32 mouse cellular contexts compared by ENCODE assay signal in the genomic region with DNA sequence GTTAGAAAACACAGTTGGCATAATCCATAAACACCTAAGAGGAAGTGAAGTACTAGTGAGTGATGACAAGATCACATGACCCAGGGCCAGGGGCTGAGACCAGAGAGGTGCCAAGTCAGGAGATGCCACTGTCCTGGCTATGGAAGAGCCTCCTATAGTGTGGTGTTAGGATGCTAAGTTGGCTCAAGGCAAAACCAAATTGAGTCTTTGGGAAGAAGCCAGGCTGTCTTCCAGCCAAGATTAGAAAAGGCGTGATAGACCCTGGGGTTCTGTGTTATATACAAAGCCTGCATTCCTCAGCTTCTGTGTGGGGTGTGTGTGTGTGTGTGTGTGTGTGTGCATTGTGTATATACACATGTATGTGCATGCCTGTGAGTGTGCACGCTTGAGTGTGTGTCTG. TPM values are rescaled to one million over a fixed set of nuclear protein-coding genes. Genes with fewer than 3 reads are reported as not detected.
DNase-seq lines count a peak whose midpoint lies in the region; ATAC-seq lines count a peak whose summit lies in the region.
"Had no signal": no experiment of that assay in that cellular context is flagged by ENCODE, and none has a peak within 500 bp of the region (broad histone marks: within the 10 kb centered on the region; RNA-seq: fewer than 3 reads in every experiment).

No protein-coding gene starts in this region.

- H3K9me3 ChIP-seq in forebrain, embryonic 14.5 days (replicated peaks; ENCODE audit: control insufficient read depth, low read length) = no peaks in the 10 kb centered on the region
- H3K9me3 ChIP-seq in forebrain, embryonic 12.5 days = no peaks in the 10 kb centered on the region
- H3K9me3 ChIP-seq in megakaryocyte, embryonic 14.5 days = peaks cover 31% of the 10 kb centered on the region
- H3K9me3 ChIP-seq in hindbrain, embryonic 12.5 days (replicated peaks) = no peaks in the 10 kb centered on the region
- H3K9me3 ChIP-seq: embryonic facial prominence, embryonic 10.5 days; embryonic facial prominence, embryonic 13.5 days; forebrain, embryonic 13.5 days; heart, embryonic 10.5 days; heart, embryonic 13.5 days; hindbrain, embryonic 15.5 days had no signal

- DNase-seq in forebrain, embryonic 14.5 days (ENCODE audit: low spot score) = peak; percentile 40
- peak; percentile 67 for DNase-seq in NIH3T3 (ENCODE audit: low read depth)
- DNase-seq in adipocyte (ENCODE audit: low spot score) = peak; percentile 33
- DNase-seq: adrenal gland, postnatal 10 days; adrenal gland, postnatal 36 days; cerebellum, adult 11-12 months; cerebellum, adult 8-10 months; cerebellum, postnatal 25 days; embryo, embryonic 11 days; gastrocnemius, postnatal 10 days; gastrocnemius, postnatal 36 days; heart, adult 2 months; heart, postnatal 14 days; heart, postnatal 4 days had no signal

- H3K4me2 ChIP-seq in forebrain, embryonic 14.5 days (ENCODE audit: low read length) = no peak overlapping the region
- H3K4me2 ChIP-seq in forebrain, embryonic 12.5 days = no peak overlapping the region
- H3K4me2 ChIP-seq in hindbrain, embryonic 12.5 days (replicated peaks) = no peak overlapping the region
- H3K4me2 ChIP-seq: embryonic facial prominence, embryonic 13.5 days; forebrain, embryonic 13.5 days; heart, embryonic 13.5 days; hindbrain, embryonic 15.5 days had no signal

- no peak for ATAC-seq in forebrain, embryonic 14.5 days
- ATAC-seq in forebrain, embryonic 12.5 days (ENCODE audit: low FRiP score) = no peak
- ATAC-seq in megakaryocyte, adult 5-6 weeks (ENCODE audit: poor library complexity, severe bottlenecking) = no peak
- ATAC-seq in hindbrain, embryonic 12.5 days (ENCODE audit: low FRiP score) = no peak
- ATAC-seq: activated CD4-positive, CD25-positive, alpha-beta regulatory T cell, adult 4 months; CD4-positive, CD25-positive, alpha-beta regulatory T cell, adult 4 months; forebrain, embryonic 13.5 days; intestine, postnatal 0 days had no signal

- H3K27me3 ChIP-seq in forebrain, embryonic 14.5 days (replicated peaks; ENCODE audit: control insufficient read depth, insufficient read depth, low read length) = no peaks in the 10 kb centered on the region
- H3K27me3 ChIP-seq in forebrain, embryonic 12.5 days = no peaks in the 10 kb centered on the region
- H3K27me3 ChIP-seq in megakaryocyte, embryonic 14.5 days (replicated peaks) = peaks cover 27% of the 10 kb centered on the region
- no peaks in the 10 kb centered on the region for H3K27me3 ChIP-seq in hindbrain, embryonic 12.5 days
- H3K27me3 ChIP-seq: embryonic facial prominence, embryonic 13.5 days; forebrain, embryonic 13.5 days; heart, embryonic 13.5 days; hindbrain, embryonic 15.5 days had no signal

- no peak overlapping the region for H3K4me3 ChIP-seq in forebrain, embryonic 14.5 days (ENCODE audit: low read depth, low read length)
- no peak overlapping the region for H3K4me3 ChIP-seq in forebrain, embryonic 12.5 days (replicated peaks)
- H3K4me3 ChIP-seq in megakaryocyte, embryonic 14.5 days (replicated peaks) = peak overlapping the region; percentile 30
- H3K4me3 ChIP-seq in hindbrain, embryonic 12.5 days = no peak overlapping the region
- H3K4me3 ChIP-seq: embryonic facial prominence, embryonic 10.5 days; embryonic facial prominence, embryonic 13.5 days; erythroblast, embryonic 14.5 days; forebrain, embryonic 13.5 days; heart, adult 2 months; heart, embryonic 10.5 days; heart, embryonic 13.5 days; hindbrain, embryonic 15.5 days had no signal

- WGBS in forebrain, embryonic 14.5 days = 72% methylated on average over 2 of the region's 2 CpGs
- 94% methylated on average over 2 of the region's 2 CpGs for WGBS in forebrain, embryonic 12.5 days
- WGBS in hindbrain, embryonic 12.5 days = 92% methylated on average over 2 of the region's 2 CpGs

- H3K27ac ChIP-seq in forebrain, embryonic 14.5 days (ENCODE audit: low read depth, low read length) = no peak overlapping the region
- no peak overlapping the region for H3K27ac ChIP-seq in forebrain, embryonic 12.5 days
- H3K27ac ChIP-seq in hindbrain, embryonic 12.5 days = no peak overlapping the region
- H3K27ac ChIP-seq: embryonic facial prominence, embryonic 10.5 days; embryonic facial prominence, embryonic 13.5 days; forebrain, embryonic 13.5 days; heart, adult 2 months; heart, embryonic 10.5 days; heart, embryonic 13.5 days; hindbrain, embryonic 15.5 days had no signal

- no peaks in the 10 kb centered on the region for H3K36me3 ChIP-seq in forebrain, embryonic 14.5 days (ENCODE audit: control insufficient read depth, insufficient read depth, low read length)
- no peaks in the 10 kb centered on the region for H3K36me3 ChIP-seq in forebrain, embryonic 12.5 days (replicated peaks)
- H3K36me3 ChIP-seq in megakaryocyte, embryonic 14.5 days (replicated peaks; ENCODE audit: low read length) = no peaks in the 10 kb centered on the region
- H3K36me3 ChIP-seq in hindbrain, embryonic 12.5 days = no peaks in the 10 kb centered on the region
- H3K36me3 ChIP-seq: embryonic facial prominence, embryonic 10.5 days; embryonic facial prominence, embryonic 13.5 days; heart, embryonic 10.5 days; heart, embryonic 13.5 days; hindbrain, embryonic 15.5 days had no signal

- no peaks in the 10 kb centered on the region for H3K4me1 ChIP-seq in forebrain, embryonic 14.5 days (ENCODE audit: control insufficient read depth, insufficient read depth, low read length)
- H3K4me1 ChIP-seq in forebrain, embryonic 12.5 days = peaks cover 3% of the 10 kb centered on the region; the same call in 1 of the 2 replicates
- peaks cover 19% of the 10 kb centered on the region; the same call in 1 of the 2 replicates for H3K4me1 ChIP-seq in megakaryocyte, embryonic 14.5 days
- H3K4me1 ChIP-seq in hindbrain, embryonic 12.5 days = no peaks in the 10 kb centered on the region
- H3K4me1 ChIP-seq: forebrain, embryonic 13.5 days; heart, embryonic 10.5 days; heart, embryonic 13.5 days; hindbrain, embryonic 15.5 days had no signal

- H3K9ac ChIP-seq in forebrain, embryonic 14.5 days (ENCODE audit: low read length) = no peak overlapping the region
- no peak overlapping the region for H3K9ac ChIP-seq in forebrain, embryonic 12.5 days
- H3K9ac ChIP-seq in hindbrain, embryonic 12.5 days = no peak overlapping the region
- H3K9ac ChIP-seq: embryonic facial prominence, embryonic 13.5 days; forebrain, embryonic 13.5 days; heart, embryonic 13.5 days; hindbrain, embryonic 15.5 days had no signal

RNA-seq across cellular contexts. Expression of gene Cdh26, which starts 48.7 kb away (rescaled TPM):
- 0.11 and 0.47 TPM in 2 replicates for polyA plus RNA-seq in forebrain, embryonic 14.5 days (2014; fragmentation: Nextera tagmentation; extraction: Ambion mirVana)
- polyA plus RNA-seq in forebrain, embryonic 12.5 days (2016; fragmentation: Nextera tagmentation; extraction: Ambion mirVana) = 0.37 and 0.40 TPM in 2 replicates
- not detected in 2 replicates for polyA plus RNA-seq in megakaryocyte, embryonic 14.5 days (2012; ENCODE audit: insufficient read depth, low replicate concordance)
- total RNA-seq in megakaryocyte, adult 5-6 weeks (2015) = not detected in 2 replicates
- not detected in 2 replicates for total RNA-seq in megakaryocyte, adult 5-6 weeks (2017)
- polyA plus RNA-seq in hindbrain, embryonic 12.5 days (2016; fragmentation: Nextera tagmentation; extraction: Ambion mirVana) = 0.06 and 0.51 TPM in 2 replicates
- total RNA-seq: gastrocnemius, adult 18-20 months; gastrocnemius, postnatal 36 days; granulocyte monocyte progenitor cell, adult 5-6 weeks; heart, adult 2 months; MEL had no signal
- polyA plus RNA-seq: activated CD4-positive, CD25-positive, alpha-beta regulatory T cell, adult 4 months; C2C12; CD4-positive, CD25-positive, alpha-beta regulatory T cell, adult 4 months; erythroblast, embryonic 14.5 days; forebrain, embryonic 13.5 days had no signal
